Mouse (Mus musculus): Measurements from ENCODE around the gene Npy1r. TPM values are rescaled to one million over a fixed set of nuclear protein-coding genes. Genes with fewer than 3 reads are reported as not detected.

Gene Npy1r
- polyA plus RNA-seq, 1 experiment: not detected

DNA sequence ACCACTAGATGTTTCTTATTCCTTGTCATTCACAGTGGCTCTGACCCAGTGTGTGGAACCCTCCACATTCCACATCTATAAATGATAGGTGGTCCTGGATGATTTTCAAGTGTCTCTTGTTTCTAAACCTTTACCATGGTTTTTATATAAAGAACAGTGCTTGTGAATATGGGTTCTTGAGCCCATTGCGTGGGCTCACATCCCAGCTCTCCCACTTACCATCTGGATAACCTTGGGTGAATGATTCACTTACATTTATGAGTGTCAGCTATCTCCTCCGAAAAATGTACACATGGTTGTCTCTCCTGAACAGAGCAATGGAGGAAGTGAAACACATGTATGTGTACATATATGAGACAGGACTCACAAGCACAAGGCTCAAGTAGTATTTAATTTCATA lies 59.2 kb downstream of the Npy1r start:
- Histone ChIP-seq H3K27ac (replicated peaks; ENCODE audit: low read depth, low read length) (no peak overlapping the region), H3K4me1 (ENCODE audit: control insufficient read depth, insufficient read depth, insufficient read length, low read length) (no peaks in the 10 kb centered on the region), H3K4me3 (ENCODE audit: insufficient read depth, low read depth, low read length) (no peak overlapping the region)

Other genes starting within 250 kb of the Npy1r start
- 3.3 and 3.5 TPM in 2 replicates for gene Tma16, start 210.7 kb upstream of the Npy1r start, polyA plus RNA-seq (2012; ENCODE audit: insufficient read depth, insufficient read length, missing spikeins)
- not detected in 2 replicates for gene Tktl2, start 185.4 kb upstream of the Npy1r start, polyA plus RNA-seq (2012; ENCODE audit: insufficient read depth, insufficient read length, missing spikeins)
- gene Npy5r, start 9.1 kb upstream of the Npy1r start, polyA plus RNA-seq (2012; ENCODE audit: insufficient read depth, insufficient read length, missing spikeins): not detected in 2 replicates
- 4.8 and 5.9 TPM in 2 replicates for gene Naf1, start 163.0 kb downstream of the Npy1r start, polyA plus RNA-seq (2012; ENCODE audit: insufficient read depth, insufficient read length, missing spikeins)